Mouse (Mus musculus): ENCODE data around the gene Nck2.

DNA sequence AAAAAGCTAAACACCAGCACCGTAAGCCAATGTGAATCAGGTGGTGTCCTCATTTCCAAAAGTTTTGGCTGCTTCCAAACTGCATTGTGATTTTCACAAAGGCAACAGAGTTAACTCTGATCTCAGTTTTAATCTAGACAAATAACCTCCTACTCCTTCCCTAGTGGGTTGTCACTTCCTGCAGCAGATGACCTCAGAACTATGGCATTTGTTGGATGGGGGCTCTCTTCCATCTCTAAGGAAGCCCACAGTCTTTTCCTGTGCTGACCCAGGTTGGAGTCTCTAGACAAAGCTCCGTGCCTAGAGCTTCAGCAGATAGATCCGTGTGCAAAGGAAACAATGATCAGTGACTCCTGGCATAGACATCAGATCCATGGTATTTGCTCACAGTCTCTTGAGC lies 31.1 kb upstream of the Nck2 start:
- TF ChIP-seq POLR2A (IDR thresholded peaks at IDR 0.05; ENCODE audit: borderline replicate concordance, insufficient read depth, low read length) (no peak), CTCF (IDR thresholded peaks at IDR 0.05; ENCODE audit: borderline replicate concordance, insufficient read depth, low read depth, low read length) (no peak)
